Mouse (Mus musculus) induced T-regulatory cell, adult 2 months (primary cell): ENCODE results near the gene Tuba1a.
"Not testable (repeated sequence)": the region's sequence is repeated elsewhere in the genome, so short reads cannot be mapped to it uniquely, and the experiment has no call there.

ENCODE experiments used
- DNase-seq: peaks from one replicate; pipeline ENCODE4 v3.0.0-alpha.2; 2012; ENCODE audit warnings: low read depth

The Tuba1a gene

DNA sequence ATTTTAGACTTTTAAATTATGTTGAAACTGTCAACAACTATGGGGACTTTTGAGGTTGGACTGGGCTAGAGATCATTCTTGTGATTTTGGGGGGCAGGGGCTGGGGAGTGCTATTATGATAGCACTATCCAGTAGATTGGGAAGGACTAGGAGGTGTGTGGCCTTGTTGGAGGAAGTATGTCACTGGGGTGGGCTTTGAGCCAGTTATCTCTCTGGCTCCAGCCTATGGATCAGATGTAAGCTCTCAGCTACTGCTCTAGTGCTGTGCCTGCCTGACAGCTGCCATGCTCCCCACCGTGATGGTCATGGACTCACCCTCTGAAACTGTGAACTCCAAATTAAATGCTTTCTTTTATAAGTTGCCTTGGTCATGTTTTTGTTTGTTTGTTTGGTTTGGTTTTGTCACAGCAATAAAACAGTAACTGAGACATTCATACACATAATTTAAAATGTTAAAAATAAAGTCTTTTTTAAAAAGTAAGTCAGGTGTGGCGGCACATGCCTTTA lies 30.4 kb downstream of the Tuba1a start:
- DNase-seq, result no peak

DNA sequence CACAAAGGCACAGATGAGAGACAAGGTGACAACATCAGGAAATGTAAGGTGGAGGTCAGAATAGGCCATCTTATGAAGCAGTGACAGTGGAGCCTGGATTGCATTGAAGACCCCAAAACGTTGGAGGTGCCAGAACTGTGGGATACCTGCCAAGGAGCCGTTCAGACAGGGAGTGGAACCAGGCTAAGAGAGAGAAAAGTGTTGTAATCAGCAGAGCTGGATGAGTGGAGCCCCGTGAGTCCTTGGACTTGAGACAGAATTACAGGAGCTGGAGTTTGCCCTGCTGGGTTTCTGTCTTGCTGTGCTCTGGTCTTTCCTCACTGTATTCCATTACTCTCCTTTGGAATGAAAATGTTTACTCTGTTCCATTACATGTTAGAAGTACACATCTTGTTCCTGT lies 30.9 kb downstream of the Tuba1a start:
- no peak for DNase-seq

DNA sequence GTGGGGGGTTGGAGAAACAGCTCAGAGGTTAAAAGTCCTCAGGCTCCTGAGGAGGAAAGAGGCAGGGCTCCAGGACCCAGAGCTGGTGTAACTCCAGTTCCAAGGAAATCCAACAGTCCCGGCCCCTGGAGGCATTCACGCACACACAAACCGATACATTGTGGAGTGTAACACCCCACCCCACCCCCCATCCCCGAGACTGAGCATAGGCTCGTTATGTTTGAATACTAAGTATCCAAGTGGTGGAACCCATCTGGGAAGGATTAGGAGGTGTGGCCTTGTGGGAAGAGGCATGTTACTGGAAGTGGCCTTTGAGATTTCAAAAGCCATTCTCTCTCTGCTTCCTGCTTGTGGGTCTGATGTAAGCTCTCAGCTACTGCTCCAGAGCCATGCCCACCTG lies 32.0 kb downstream of the Tuba1a start:
- DNase-seq, result no peak

DNA sequence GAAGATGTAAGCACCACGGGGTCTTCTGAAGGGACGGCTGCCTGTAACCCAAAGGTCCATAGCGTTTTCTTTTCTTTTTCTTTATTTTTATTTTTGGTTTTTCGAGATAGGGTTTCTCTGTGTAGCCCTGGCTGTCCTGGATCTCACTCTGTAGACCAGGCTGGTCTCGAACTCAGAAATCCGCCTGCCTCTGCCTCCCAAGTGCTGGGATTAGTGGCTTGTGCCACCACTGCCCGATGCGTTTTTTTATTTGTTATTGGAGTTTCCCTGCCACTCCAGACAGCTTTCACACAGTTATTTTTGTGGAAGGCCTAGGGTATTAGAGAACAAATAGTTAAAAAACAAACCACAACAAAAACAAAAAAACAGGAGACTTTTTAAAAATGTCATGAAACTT lies 35.0 kb downstream of the Tuba1a start:
- DNase-seq, result not testable (repeated sequence)

DNA sequence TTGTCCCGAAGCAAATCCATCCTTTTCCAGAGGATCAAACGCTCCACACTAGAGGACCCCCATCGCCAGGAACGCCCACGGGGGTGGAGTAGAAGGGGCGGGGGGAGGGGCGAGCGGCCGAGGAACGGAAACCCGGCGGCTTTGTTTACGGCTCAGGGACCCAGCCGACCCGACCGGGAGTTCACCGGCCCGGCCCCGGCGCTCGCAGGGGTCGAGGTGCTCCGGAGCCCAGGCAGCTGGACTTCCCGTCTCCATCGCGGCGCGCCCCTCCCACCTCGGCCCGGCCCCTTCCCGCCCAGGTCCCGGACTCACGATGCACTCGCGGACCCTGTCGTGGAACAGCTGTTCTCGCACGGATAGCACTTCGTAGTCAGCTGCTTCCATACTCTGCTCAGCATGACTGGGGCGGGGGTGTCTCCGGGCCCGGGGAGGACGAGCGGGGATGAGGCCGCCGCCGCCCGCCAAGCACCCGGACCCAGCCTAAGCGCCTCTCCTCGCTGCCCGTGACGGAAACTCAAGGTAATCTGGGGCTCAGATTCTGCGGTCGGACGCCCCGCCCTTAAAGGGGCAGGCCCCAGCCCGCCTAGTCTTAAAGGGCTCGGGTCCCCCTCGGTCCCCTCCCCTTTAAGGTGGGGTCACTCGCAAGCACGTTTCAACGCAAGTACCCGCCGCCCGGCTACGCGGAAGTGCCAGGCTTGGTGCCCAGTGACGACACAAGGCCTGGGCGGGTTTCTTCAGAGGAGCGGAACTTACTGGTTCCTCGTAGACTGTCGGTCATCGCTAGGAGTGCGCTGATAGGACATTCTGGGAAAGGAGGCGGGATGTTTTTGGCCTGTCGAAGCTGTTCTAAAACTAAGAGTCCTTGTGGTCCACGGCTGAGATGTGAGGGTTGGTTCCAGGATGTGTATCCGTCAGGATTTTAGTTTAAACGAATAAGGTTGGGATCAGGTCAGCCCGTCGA lies 35.7 kb downstream of the Tuba1a start, which contains the start of gene Lmbr1l:
Lmbr1l (minus strand) TSS at position 694 of the 961 bp plus-strand sequence.
- peak; percentile 99 for DNase-seq

DNA sequence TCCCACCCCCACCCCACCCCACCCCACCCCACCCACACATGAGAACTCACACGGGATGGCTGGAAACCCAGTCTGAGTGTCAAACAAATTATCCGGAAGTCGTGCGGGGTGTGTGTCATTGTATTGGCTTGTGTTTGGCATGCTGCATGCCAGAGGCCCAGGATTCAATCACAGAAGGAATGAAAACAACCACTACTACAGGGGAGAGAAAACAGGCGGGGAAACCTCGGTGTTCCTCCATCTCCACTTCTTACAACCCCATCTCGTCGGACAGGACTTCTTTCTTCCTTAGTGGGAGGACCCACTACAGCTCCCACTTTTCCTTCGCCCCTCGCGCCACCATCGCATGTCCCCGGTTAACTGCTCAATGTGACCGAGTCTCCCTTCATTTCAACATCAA lies 36.4 kb downstream of the Tuba1a start:
- DNase-seq, result peak; percentile 66

DNA sequence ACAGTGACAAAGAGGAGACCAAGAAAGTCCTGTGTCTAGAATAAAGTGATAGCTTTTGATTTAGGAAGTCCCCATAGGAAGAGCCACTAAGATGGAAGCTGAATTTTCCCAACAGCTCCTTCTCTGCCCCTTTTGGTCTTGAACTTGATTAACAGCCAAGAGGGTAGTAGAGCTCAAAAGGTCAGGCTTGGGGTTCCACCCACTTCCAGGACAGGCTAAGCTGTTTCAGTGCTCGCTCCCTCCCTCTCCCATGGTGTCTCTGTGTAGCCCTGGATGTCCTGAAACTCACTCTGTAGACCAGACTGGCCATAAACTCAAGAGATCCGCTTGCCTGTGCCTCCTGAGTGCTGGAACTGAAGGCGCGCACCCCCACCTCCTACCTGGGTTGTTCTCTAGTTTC lies 37.5 kb downstream of the Tuba1a start:
- DNase-seq, result no peak

DNA sequence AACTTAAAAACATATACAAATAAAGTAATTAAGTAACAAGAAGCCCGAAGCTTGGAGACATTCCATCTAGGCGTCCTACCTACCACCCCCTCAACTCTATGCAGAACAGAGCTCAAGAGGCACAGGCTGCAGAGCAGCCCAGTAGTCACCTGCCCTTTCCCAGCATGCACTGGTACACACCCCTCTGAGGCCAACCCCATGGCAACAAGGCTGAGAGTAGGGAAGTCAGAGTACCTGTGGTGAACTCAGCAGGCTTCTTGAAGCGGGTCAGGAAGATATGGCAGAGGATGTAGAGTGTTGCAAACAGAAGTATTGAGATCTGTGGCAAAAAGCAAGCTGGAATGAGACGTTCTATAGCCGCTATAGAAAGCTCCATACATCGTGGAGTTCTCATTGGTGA lies 38.6 kb downstream of the Tuba1a start:
- no peak for DNase-seq

DNA sequence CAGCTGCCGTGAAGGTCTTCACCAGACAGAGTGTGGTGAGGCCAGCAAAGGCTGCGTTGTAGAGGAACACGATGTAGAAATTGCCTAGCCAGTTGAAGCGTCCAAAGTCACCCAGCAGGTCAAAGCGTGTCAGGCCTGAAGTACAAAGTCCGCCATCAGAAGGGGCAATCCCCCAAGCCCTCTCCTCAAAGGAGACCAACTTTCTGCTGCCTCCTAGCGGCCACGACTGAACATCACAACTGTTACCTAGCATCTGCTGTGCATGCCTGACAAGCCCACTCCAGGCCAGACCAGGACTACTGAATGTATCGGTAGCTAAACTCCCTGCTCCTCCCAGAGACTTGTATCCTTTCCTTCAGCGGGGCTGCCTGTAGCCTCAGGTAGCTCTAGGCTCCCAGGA lies 48.8 kb downstream of the Tuba1a start:
- peak; percentile 73 for DNase-seq

DNA sequence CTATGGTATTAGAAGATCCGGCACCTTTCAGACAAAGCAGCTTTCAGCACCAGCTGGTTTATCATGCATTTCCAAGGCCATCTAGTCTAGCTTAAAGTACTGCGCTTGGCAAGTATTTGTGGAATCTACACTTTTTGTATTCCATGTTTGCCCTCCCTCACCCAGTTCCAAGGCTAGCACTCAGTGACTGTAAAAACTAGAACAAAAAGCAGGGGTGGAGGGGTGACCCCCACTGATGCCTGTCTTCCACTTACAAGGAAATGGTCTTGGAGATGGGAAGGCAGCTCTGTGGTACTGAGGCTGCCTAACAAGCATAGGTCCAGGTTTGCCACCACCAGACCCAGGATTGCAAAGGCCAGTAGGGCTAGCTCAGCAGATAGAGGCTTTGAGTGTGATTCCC lies 50.9 kb downstream of the Tuba1a start:
- no peak for DNase-seq

DNA sequence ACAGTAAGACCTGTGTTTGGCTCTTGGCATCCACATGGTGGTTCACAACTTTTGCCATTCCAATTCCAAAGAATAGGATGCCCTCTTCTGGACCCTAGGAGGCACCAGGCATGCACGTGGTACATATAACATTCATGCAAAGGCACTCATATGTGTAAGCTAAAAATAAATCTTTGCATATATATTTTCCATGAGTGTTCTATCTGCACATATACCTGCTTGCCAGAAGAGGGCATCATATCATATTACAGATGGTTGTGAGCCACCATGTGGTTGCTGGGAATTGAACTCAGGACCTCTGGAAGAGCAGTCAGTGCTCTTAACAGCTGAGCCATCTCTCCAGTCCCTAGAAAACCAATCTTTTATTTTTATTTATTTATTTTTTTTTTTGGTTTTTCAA lies 52.0 kb downstream of the Tuba1a start:
- no peak for DNase-seq
